Mouse (Mus musculus) heart, embryonic 13.5 days (tissue): ENCODE measurements at regions not wholly inside any gene's neighbourhood (a gene's known extent, or its start where the extent isn't known, plus 50 kb on each side); places are given as distances from the start of the nearest gene placed in this dataset.
"Not testable (repeated sequence)": the region's sequence is repeated elsewhere in the genome, so short reads cannot be mapped to it uniquely, and the experiment has no call there.

Experiments
- ATAC-seq: fragments of 200-750 bp; cut with Nextera tagmentation; 2 replicates; pipeline ENCODE4 v1.8.0; 2017; ENCODE audit warnings: moderate TSS enrichment; ENCODE audit not compliant: insufficient number of reproducible peaks, low FRiP score, low TSS enrichment; ENCODE audit errors: extremely low read depth
- H3K27ac ChIP-seq: fragments of 300-500 bp; sonication (generic); replicated peaks from 2 replicates; pipeline ENCODE4 v1.5.1; 2015; ENCODE audit warnings: moderate library complexity, mild to moderate bottlenecking, inconsistent platforms
- H3K27me3 ChIP-seq: fragments of 300-500 bp; sonication (generic); replicated peaks from 2 replicates; pipeline ENCODE4 v1.6.1; 2015; ENCODE audit warnings: mild to moderate bottlenecking, inconsistent platforms
- H3K36me3 ChIP-seq: fragments of 300-500 bp; sonication (generic); 2 replicates; pipeline ENCODE4 v1.6.1; 2015; ENCODE audit warnings: mild to moderate bottlenecking, inconsistent platforms
- H3K4me1 ChIP-seq: fragments of 300-500 bp; sonication (generic); 2 replicates; pipeline ENCODE4 v1.6.1; 2015; ENCODE audit warnings: inconsistent platforms
- H3K4me2 ChIP-seq: fragments of 300-500 bp; sonication (generic); 2 replicates; pipeline ENCODE4 v1.6.1; 2015; ENCODE audit warnings: inconsistent platforms, mild to moderate bottlenecking, moderate library complexity
- H3K4me3 ChIP-seq: fragments of 300-500 bp; sonication (generic); 2 replicates; pipeline ENCODE4 v1.5.1; 2015; ENCODE audit warnings: moderate library complexity, mild to moderate bottlenecking, inconsistent platforms
- H3K9ac ChIP-seq: fragments of 300-500 bp; sonication (generic); 2 replicates; pipeline ENCODE4 v1.6.1; 2015; ENCODE audit warnings: inconsistent platforms, mild to moderate bottlenecking, moderate library complexity
- H3K9me3 ChIP-seq: fragments of 300-500 bp; sonication (generic); 2 replicates; pipeline ENCODE4 v1.6.1; 2016; ENCODE audit warnings: inconsistent platforms
- WGBS: fragments of 180-500 bp; shearing (Covaris S2); methylation state at CpG from one replicate; pipeline ENCODE4 v1.1.7; 2015; ENCODE audit warnings: mixed read lengths; 5-methylcytosine and 5-hydroxymethylcytosine counted together

DNA sequence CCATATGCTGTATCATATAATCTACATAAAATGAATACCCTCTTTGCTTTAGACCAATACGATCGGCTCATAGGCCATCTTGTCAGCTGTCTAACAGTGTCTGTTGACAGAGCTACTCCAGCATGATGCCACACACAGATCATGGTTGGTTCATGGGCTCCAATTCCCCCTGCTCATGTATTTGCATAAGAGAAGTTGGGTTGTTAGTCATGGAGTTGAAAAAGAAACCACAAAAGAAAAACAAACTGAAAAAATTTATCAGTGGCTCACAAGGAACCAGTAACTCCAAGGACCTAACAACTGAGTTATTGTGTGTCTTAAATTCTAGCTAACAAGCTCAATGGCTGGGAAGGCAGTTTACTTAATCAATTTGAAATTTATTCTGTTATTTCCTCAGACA, 176.1 kb upstream of the Arhgap18 start:
- Histone ChIP-seq H3K4me3 (no peak overlapping the region), H3K36me3 (no peaks in the 10 kb centered on the region), H3K4me1 (no peaks in the 10 kb centered on the region), H3K27ac (no peak overlapping the region), H3K9me3 (no peaks in the 10 kb centered on the region), H3K9ac (no peak overlapping the region), H3K4me2 (no peak overlapping the region), H3K27me3 (no peaks in the 10 kb centered on the region)
- WGBS = 85% methylated on average over 2 of the region's 2 CpGs
- no peak for ATAC-seq

DNA sequence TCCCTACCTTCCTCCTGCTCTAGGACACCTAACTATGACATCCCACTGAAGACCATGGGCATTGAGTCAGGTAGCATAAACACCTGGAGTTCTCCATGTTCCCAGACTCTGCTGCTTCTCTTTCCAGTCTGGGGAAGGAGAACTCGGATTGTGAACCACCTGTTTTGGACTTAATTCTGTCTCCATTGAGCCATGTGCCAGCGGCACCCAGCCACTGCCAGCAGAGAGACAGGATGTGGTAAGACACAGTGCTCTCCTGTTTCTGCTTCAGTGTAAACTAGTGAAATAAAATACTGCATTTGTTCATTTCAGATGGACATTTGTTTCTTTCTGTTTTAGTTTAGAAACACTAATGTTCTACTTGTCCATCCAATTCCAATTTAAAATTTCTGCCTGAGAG, 168.1 kb upstream of the Arhgap18 start:
- no peak for ATAC-seq
- peaks cover 14% of the 10 kb centered on the region for H3K9me3 ChIP-seq
- no peaks in the 10 kb centered on the region for H3K36me3 ChIP-seq
- H3K4me1 ChIP-seq = no peaks in the 10 kb centered on the region
- no peak overlapping the region for H3K4me2 ChIP-seq
- H3K4me3 ChIP-seq = no peak overlapping the region
- no peak overlapping the region for H3K27ac ChIP-seq
- no peak overlapping the region for H3K9ac ChIP-seq
- no peaks in the 10 kb centered on the region for H3K27me3 ChIP-seq
- WGBS = 70% methylated on average over 2 of the region's 2 CpGs

DNA sequence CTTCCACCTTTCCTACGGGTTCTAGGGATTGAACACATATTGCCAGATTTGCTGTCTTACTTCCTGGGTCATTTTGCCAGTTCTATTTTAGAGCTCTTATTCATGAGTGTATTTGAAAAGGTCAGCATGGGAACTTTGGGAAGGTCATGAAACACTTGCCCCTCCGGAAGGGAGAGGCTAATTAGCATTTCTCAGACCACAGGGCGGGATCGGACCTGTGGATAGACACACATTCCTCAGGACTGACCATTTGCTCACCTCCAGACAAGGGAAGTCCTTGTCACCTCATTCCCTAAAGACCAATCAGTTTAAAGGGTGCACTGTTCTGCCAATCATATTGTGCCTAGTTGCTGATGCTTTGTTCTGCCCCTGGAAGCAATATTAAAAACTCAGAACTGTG, 146.1 kb upstream of the Arhgap18 start:
- ATAC-seq, H3K36me3 ChIP-seq, H3K4me3 ChIP-seq, H3K27ac ChIP-seq, H3K9me3 ChIP-seq, H3K27me3 ChIP-seq, H3K4me1 ChIP-seq, H3K9ac ChIP-seq, H3K4me2 ChIP-seq: not testable (repeated sequence)
- 69% methylated on average over 4 of the region's 4 CpGs for WGBS

DNA sequence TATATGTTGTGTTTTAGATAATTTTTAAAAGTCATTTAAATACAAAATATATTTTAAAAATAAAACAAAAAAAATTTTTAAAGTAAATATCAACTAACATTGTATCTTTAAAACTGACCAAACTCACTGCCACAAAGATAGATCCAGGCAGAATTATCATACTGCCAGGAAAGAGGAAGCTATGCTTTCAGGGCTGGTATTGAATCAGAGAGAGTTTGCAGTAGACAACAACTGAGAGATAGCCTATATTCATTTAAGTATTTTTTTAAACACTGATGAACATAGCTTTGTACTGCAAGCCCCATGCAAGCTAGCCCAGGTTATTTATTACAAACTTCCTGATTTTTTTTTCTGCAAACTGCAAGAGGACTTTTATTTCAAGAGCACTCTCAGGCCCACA, 142.0 kb upstream of the Arhgap18 start:
- Histone ChIP-seq H3K36me3 (no peaks in the 10 kb centered on the region), H3K4me1 (no peaks in the 10 kb centered on the region), H3K9ac (no peak overlapping the region), H3K27ac (no peak overlapping the region), H3K4me2 (no peak overlapping the region), H3K4me3 (no peak overlapping the region), H3K9me3 (no peaks in the 10 kb centered on the region), H3K27me3 (no peaks in the 10 kb centered on the region)
- ATAC-seq = no peak

DNA sequence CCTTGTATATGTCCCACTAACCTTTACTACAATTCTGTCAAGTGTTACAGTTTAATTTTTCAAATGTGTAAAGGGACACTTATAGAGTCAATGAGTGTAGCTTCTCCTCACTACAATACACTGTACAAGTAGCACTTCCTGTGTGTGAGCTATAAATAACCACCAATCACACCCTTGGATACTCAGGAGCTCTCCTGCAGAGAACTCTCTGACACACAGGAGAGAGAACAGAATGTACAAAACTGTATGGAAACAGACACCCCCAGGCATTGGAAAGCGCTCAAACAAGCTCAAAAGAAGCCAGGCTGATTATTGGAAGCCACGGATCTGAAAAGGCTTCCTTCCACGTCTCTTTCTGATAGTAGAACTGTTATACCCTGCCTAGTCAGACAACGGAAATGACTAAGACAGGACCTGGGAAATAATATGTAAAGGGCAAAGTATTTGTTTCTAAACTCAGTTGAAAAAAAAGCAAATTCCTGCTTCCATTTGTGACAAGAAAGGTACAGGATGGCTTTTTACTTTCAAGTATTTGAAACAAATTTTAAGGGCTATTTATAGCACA, 122.9 kb upstream of the Arhgap18 start:
- Histone ChIP-seq H3K36me3 (no peaks in the 10 kb centered on the region), H3K9me3 (no peaks in the 10 kb centered on the region), H3K4me3 (no peak overlapping the region), H3K4me1 (peaks cover 3% of the 10 kb centered on the region; the same call in 1 of the 2 replicates), H3K27ac (no peak overlapping the region), H3K27me3 (no peaks in the 10 kb centered on the region), H3K9ac (no peak overlapping the region), H3K4me2 (no peak overlapping the region)
- ATAC-seq = no peak
- WGBS = 55% methylated on average over 4 of the region's 4 CpGs

DNA sequence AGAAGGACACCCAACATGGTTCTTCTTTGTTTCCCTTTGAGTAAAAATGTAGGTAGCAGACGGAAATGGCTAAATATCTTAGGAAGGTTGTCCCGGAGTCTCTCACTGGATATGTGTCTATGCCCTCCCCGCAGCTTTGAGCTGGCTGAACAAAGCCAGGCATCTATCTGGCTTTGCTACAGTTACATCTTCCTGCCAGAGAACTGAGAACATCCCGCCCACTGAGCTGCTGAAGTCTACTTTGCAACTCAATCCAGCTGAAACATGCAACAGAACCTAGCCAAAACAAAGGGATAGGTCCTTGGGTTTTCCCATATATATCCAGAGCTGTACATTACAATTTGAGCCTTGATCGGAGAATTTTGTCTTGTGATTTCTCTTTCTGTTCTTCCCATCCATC, 121.0 kb upstream of the Arhgap18 start:
- no peak overlapping the region for H3K9ac ChIP-seq
- H3K36me3 ChIP-seq = no peaks in the 10 kb centered on the region
- WGBS = 85% methylated on average over 5 of the region's 5 CpGs
- peaks cover 3% of the 10 kb centered on the region; the same call in 1 of the 2 replicates for H3K4me1 ChIP-seq
- H3K27ac ChIP-seq = no peak overlapping the region
- no peak overlapping the region for H3K4me2 ChIP-seq
- H3K27me3 ChIP-seq = no peaks in the 10 kb centered on the region
- ATAC-seq = no peak
- H3K4me3 ChIP-seq = no peak overlapping the region
- H3K9me3 ChIP-seq = no peaks in the 10 kb centered on the region

DNA sequence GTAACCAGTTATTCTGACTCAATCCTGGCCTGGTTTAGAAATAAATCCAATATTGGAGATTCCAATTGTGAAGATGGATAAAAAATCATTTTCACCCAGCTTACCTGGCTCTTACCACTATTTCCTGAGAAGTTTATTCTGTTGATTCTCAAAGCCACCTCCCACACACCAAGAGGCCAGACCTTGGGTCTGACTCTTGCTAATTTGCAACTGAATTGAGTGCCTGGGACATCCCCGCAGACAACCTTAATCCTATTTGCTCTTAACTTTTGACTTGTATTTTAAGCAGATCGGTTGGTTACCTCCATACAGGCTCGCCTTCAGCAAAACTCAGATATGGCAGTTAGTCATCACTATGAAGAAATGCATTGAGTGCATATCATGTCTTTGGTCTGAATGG, 115.8 kb upstream of the Arhgap18 start:
- H3K27ac ChIP-seq = no peak overlapping the region
- no peak overlapping the region for H3K4me2 ChIP-seq
- WGBS = 57% methylated on average over 3 of the region's 3 CpGs
- no peak for ATAC-seq
- no peaks in the 10 kb centered on the region for H3K36me3 ChIP-seq
- no peak overlapping the region for H3K4me3 ChIP-seq
- H3K9me3 ChIP-seq = no peaks in the 10 kb centered on the region
- H3K4me1 ChIP-seq = no peaks in the 10 kb centered on the region
- H3K27me3 ChIP-seq = no peaks in the 10 kb centered on the region
- H3K9ac ChIP-seq = no peak overlapping the region

DNA sequence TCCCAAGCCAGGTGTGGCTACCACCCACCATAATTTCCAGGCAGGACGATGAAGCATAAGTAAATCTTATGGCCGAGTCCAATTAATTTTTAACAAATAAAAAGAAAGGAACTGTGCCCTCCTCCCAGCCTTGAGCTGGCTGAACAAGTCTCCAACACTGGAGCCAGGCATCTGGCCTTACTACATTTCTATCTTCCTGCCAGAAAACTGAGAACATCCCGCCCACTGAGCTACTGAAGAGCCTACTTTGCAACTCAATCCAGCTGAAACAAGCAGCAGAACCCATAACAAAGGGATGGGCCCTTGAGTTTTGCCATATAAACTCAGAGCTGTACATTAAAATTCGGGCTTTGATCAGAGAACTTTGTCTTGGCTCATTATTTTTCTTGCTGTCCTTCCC, 115.2 kb upstream of the Arhgap18 start:
- H3K36me3 ChIP-seq = no peaks in the 10 kb centered on the region
- WGBS = 54% methylated on average over 4 of the region's 4 CpGs
- no peak overlapping the region for H3K27ac ChIP-seq
- no peaks in the 10 kb centered on the region for H3K4me1 ChIP-seq
- H3K9ac ChIP-seq = no peak overlapping the region
- no peaks in the 10 kb centered on the region for H3K27me3 ChIP-seq
- H3K9me3 ChIP-seq = no peaks in the 10 kb centered on the region
- ATAC-seq = no peak
- no peak overlapping the region for H3K4me2 ChIP-seq
- no peak overlapping the region for H3K4me3 ChIP-seq

DNA sequence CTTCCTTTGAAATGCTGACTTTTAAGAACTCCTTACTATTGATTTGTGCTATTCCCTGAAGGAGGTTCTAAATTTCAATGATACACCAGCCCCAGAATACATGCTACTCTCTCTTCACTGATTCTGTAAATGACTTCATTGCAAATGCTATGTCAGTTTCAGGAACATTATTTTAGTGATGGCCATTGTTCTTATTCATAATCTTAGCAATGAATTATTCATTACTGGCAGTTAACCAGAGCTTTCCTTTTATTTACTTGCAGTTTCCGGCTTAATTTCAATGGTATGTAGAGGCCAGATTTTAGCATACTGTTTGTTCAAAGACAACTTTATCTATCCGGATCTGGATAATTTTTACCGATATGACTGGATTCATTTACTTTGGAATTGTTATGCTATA, 114.1 kb upstream of the Arhgap18 start:
- WGBS = 80% methylated on average over 3 of the region's 3 CpGs
- Histone ChIP-seq H3K4me1 (no peaks in the 10 kb centered on the region), H3K4me2 (no peak overlapping the region), H3K9me3 (no peaks in the 10 kb centered on the region), H3K36me3 (no peaks in the 10 kb centered on the region), H3K9ac (no peak overlapping the region), H3K27me3 (no peaks in the 10 kb centered on the region), H3K27ac (no peak overlapping the region), H3K4me3 (no peak overlapping the region)
- no peak for ATAC-seq

DNA sequence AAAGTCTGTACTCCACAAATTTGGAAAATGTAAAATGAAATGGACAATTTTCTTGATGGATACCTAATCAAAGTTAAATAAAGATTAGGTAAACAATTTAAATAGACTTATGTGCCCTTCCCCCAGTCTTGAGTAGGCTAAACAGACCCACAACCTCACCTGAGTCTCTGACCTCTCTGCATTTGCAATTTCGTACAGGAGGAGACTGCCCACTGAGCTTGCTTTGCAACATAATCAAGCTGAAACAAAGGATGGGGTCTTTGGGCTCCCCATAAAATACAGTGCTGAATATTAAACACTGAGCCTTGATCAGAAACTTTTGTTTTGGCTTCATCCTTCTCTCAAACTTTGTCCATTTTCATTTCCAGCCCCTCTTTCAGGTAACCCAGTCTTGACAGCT, 100.1 kb upstream of the Arhgap18 start:
- H3K36me3 ChIP-seq = no peaks in the 10 kb centered on the region
- no peaks in the 10 kb centered on the region for H3K4me1 ChIP-seq
- no peak overlapping the region for H3K27ac ChIP-seq
- ATAC-seq = no peak
- H3K27me3 ChIP-seq = no peaks in the 10 kb centered on the region
- H3K9me3 ChIP-seq = no peaks in the 10 kb centered on the region
- no peak overlapping the region for H3K9ac ChIP-seq
- no peak overlapping the region for H3K4me3 ChIP-seq
- 56% methylated on average over 1 of the region's 1 CpGs for WGBS
- H3K4me2 ChIP-seq = no peak overlapping the region

DNA sequence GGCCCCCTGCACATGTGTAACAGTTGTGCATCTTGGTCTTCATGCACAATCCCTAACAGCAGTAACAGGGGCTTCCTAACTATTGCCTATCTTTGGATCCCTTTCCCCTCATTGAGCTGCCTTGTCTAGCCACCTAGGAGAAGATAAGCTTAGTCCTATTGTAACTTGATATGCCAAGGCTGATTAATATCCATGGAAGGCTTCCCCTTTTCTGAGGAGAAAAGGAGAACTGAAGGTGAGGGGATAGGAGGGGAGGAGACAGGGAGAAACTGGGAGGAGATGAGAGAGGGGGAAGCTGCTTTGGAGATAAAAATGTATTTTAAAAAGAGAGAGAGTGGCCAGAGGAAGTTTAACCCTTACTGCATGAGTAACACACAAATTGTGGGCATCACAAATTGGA, 89.0 kb upstream of the Arhgap18 start:
- H3K9ac ChIP-seq = no peak overlapping the region
- no peak overlapping the region for H3K4me3 ChIP-seq
- H3K27ac ChIP-seq = no peak overlapping the region
- H3K27me3 ChIP-seq = no peaks in the 10 kb centered on the region
- H3K4me1 ChIP-seq = no peaks in the 10 kb centered on the region
- no peak overlapping the region for H3K4me2 ChIP-seq
- no peaks in the 10 kb centered on the region for H3K36me3 ChIP-seq
- no peak for ATAC-seq
- no peaks in the 10 kb centered on the region for H3K9me3 ChIP-seq

DNA sequence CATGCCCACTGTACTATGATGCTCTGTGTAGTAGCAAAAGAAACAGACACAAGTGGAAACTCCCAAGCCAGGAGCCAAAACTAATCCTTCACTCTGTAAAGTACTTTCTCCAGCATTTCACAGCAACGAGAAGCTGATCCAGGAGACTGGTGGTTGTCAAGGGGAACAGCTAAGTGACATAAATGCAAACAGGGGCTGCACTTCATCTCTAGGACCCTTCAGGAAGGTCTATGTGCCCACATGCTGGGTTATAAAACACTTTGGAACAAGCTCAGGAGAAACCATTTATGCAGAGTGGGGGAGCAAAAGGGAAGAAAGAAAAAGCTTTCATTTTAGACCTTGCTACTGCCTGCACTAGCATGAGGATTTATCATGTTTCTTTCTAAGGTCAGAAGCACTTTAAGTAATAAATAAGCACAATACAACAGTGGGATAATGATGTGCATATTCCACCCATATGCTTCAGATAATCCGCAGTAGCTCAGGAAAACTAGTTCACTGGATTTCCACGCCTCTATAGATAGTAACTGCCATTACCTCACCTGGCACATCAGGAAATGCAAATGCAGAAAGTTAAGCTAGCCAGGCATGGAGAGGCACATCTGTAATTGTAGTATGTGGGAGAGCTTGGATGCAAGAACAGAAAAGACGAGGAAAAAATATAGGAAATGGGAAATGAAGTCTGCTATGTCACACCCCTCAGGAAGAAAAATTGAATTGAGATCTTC, 73.6 kb upstream of the Arhgap18 start:
- Histone ChIP-seq H3K36me3 (no peaks in the 10 kb centered on the region), H3K9me3 (no peaks in the 10 kb centered on the region), H3K9ac (no peak overlapping the region), H3K27me3 (no peaks in the 10 kb centered on the region), H3K4me2 (no peak overlapping the region), H3K4me3 (no peak overlapping the region), H3K4me1 (no peaks in the 10 kb centered on the region), H3K27ac (no peak overlapping the region)
- 42% methylated on average over 4 of the region's 4 CpGs for WGBS
- ATAC-seq = no peak
